5 mouse cellular contexts compared by ENCODE assay signal in genomic region chr4:146460685-146461084, GRCm38 (mm10). TPM values are rescaled to one million over a fixed set of nuclear protein-coding genes. Genes with fewer than 3 reads are reported as not detected.
"Had no signal": no experiment of that assay in that cellular context is flagged by ENCODE, and none has a peak within 500 bp of the region (broad histone marks: within the 10 kb centered on the region; RNA-seq: fewer than 3 reads in every experiment).

No protein-coding gene starts in this region.

RNA-seq across cellular contexts. Expression of gene Zfp981, which starts 41.1 kb away (rescaled TPM):
- polyA plus RNA-seq: lung, adult 2 months; lung, embryonic 16.5 days; midbrain, embryonic 13.5 days; small intestine, adult 2 months; spleen, adult 2 months had no signal
